Mouse (Mus musculus): ENCODE measurements around the gene Mefv.
"Not testable (repeated sequence)": the region's sequence is repeated elsewhere in the genome, so short reads cannot be mapped to it uniquely, and the experiment has no call there.

Gene Mefv

GRCm38 (mm10) chr16:3717980-3718379 is at the start of gene Mefv:
TSS of gene Mefv (minus strand) at chr16:3718097.
- DNase-seq (ENCODE audit: low read depth) = no peak

GRCm38 (mm10) chr16:3748976-3749375 is 31.1 kb upstream of the Mefv start:
- no peak for DNase-seq (ENCODE audit: low read depth)

- no peak for DNase-seq (ENCODE audit: low read depth)
These were observed 27.8 kb upstream of the Mefv start for GRCm38 (mm10) chr16:3745656-3746055.

- peak; percentile 23 for DNase-seq (ENCODE audit: low read depth)
These were observed 26.3 kb upstream of the Mefv start for GRCm38 (mm10) chr16:3744186-3744700.

- peak; percentile 94 for DNase-seq (ENCODE audit: low read depth)
These were observed 25.7 kb upstream of the Mefv start, which contains the start of gene Zfp263 for GRCm38 (mm10) chr16:3743503-3744185. TSS of gene Zfp263 (plus strand) at chr16:3744093.

GRCm38 (mm10) chr16:3742466-3742865 is 24.6 kb upstream of the Mefv start:
- no peak for DNase-seq (ENCODE audit: low read depth)

- no peak for DNase-seq (ENCODE audit: low read depth)
These were observed 15.4 kb upstream of the Mefv start for GRCm38 (mm10) chr16:3733198-3733732.

GRCm38 (mm10) chr16:3732612-3733011 is 14.7 kb upstream of the Mefv start:
- no peak for DNase-seq (ENCODE audit: low read depth)

GRCm38 (mm10) chr16:3727980-3728720 is 10.3 kb upstream of the Mefv start:
- no peak for DNase-seq (ENCODE audit: low read depth)

- DNase-seq (ENCODE audit: low read depth) = peak; percentile 36
These were observed 5.3 kb upstream of the Mefv start for GRCm38 (mm10) chr16:3723231-3723630.

- no peak for DNase-seq (ENCODE audit: low read depth)
These were observed 3.2 kb downstream of the Mefv start for GRCm38 (mm10) chr16:3714731-3715130.

- DNase-seq (ENCODE audit: low read depth) = peak; percentile 23
These were observed 11.2 kb downstream of the Mefv start for GRCm38 (mm10) chr16:3706680-3707079.

- no peak for DNase-seq (ENCODE audit: low read depth)
These were observed 17.0 kb downstream of the Mefv start for GRCm38 (mm10) chr16:3700893-3701292.

- peak; percentile 37 for DNase-seq (ENCODE audit: low read depth)
These were observed 18.6 kb downstream of the Mefv start for GRCm38 (mm10) chr16:3699281-3699680.

GRCm38 (mm10) chr16:3689608-3690007 is 28.3 kb downstream of the Mefv start:
- not testable (repeated sequence) for DNase-seq (ENCODE audit: low read depth)

All from c-Kit-positive CD71-negative TER-119-negative erythroid progenitor cells, embryonic 14.5 days (primary cell).